Mouse (Mus musculus): ENCODE measurements around the gene Gm8237. TPM values are rescaled to one million over a fixed set of nuclear protein-coding genes. Genes with fewer than 3 reads are reported as not detected.

The Gm8237 gene
- not detected in 2 replicates for polyA plus RNA-seq (2012; ENCODE audit: low replicate concordance)

DNA sequence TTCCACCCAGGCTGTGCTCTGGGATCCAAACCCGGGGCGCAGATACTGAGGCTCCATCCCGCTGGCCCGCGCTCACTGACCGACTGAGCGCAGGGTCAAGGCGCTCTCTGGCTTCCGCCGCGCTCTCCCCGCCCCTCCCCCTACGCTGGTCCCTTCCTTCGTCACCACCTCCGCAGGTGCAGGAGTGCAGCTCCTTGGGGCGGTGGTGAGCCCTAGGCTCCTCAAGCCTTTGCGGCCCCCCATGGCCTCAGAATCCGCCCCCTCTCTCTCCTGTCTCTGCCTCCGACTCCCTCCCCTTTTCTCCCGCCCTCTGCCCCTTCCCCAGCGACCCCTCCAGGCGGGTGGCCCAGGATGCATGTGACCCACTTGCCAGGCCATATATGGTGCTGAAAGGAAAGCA is at the start of gene Gm8237:
TSS of gene Gm8237 (minus strand) at position 142 of the 400 bp plus-strand sequence.

GRCm38 (mm10) chr14:5830229-5830628 is 50.0 kb downstream of the Gm8237 start, which contains the start of gene Gm3424:
Gene Gm3424, minus strand, starts transcription at chr14:5830329.

Other genes starting within 250 kb of the Gm8237 start
- gene Gm8265, start 247.4 kb downstream of the Gm8237 start, polyA plus RNA-seq (2012; ENCODE audit: low replicate concordance), result not detected in 2 replicates
- not detected in 2 replicates for gene Gm9603, start 192.9 kb downstream of the Gm8237 start, polyA plus RNA-seq (2012; ENCODE audit: low replicate concordance)
- gene Gm3373, start 138.8 kb downstream of the Gm8237 start, polyA plus RNA-seq (2012; ENCODE audit: low replicate concordance), result 0.31 TPM in 1 of 2 replicates, not detected in the other
- gene Gm3383, start 72.4 kb downstream of the Gm8237 start, polyA plus RNA-seq (2012; ENCODE audit: low replicate concordance), result 0.06 TPM in 1 of 2 replicates, not detected in the other
- not detected in 2 replicates for gene Gm3424, start 50.1 kb downstream of the Gm8237 start, polyA plus RNA-seq (2012; ENCODE audit: low replicate concordance)
- gene Gm3248, start 81.4 kb upstream of the Gm8237 start, polyA plus RNA-seq (2012; ENCODE audit: low replicate concordance), result not detected in 2 replicates
- gene Gm3453, start 98.8 kb upstream of the Gm8237 start, polyA plus RNA-seq (2012; ENCODE audit: low replicate concordance), result not detected in 2 replicates
- gene Gm6337, start 177.9 kb upstream of the Gm8237 start, polyA plus RNA-seq (2012; ENCODE audit: low replicate concordance), result not detected in 2 replicates
- not detected in 2 replicates for gene Gm8206, start 213.6 kb upstream of the Gm8237 start, polyA plus RNA-seq (2012; ENCODE audit: low replicate concordance)
- not detected in 2 replicates for gene Gm3468, start 228.3 kb upstream of the Gm8237 start, polyA plus RNA-seq (2012; ENCODE audit: low replicate concordance)
- not detected in 2 replicates for gene Gm3476, start 245.4 kb upstream of the Gm8237 start, polyA plus RNA-seq (2012; ENCODE audit: low replicate concordance)

Data from hematopoietic multipotent progenitor cell, adult 10-12 weeks (in vitro differentiated cells).